Mouse (Mus musculus) spleen, postnatal 10 days (tissue): ENCODE data around the gene Adgrb3.
"Not testable (repeated sequence)": the region's sequence is repeated elsewhere in the genome, so short reads cannot be mapped to it uniquely, and the experiment has no call there.

ENCODE experiments used
- DNase-seq, 2 experiments: peaks; one replicate each; pipeline ENCODE4 v3.0.0; 2021 to 2022; ENCODE audit warnings: low spot score in 2 of 2

Gene Adgrb3

GRCm38 (mm10) chr1:25510321-25511055 lies 319.0 kb downstream of the Adgrb3 start:
- no peak for DNase-seq

DNA sequence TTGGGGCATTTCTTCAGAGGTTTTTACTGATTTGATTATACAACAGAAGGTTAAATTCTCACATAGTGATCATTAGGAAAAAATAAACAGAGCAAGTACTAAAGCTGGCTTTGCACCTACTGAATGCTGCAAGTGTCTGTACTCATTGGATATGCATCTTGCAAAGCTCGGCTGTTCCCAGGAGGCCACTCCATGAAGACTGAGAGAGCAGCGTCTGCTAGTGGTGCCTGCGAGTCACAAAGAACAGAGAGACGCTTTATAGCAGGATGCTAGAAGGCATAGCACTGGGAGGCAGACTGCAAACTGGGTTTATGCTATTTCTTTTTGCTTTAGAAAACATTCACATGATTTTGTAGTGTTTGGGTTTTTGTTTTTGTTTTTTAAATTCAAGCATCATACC lies 325.2 kb downstream of the Adgrb3 start:
- DNase-seq: no peak

- no peak for DNase-seq
Observed at GRCm38 (mm10) chr1:25503524-25503923, 326.0 kb downstream of the Adgrb3 start.

DNA sequence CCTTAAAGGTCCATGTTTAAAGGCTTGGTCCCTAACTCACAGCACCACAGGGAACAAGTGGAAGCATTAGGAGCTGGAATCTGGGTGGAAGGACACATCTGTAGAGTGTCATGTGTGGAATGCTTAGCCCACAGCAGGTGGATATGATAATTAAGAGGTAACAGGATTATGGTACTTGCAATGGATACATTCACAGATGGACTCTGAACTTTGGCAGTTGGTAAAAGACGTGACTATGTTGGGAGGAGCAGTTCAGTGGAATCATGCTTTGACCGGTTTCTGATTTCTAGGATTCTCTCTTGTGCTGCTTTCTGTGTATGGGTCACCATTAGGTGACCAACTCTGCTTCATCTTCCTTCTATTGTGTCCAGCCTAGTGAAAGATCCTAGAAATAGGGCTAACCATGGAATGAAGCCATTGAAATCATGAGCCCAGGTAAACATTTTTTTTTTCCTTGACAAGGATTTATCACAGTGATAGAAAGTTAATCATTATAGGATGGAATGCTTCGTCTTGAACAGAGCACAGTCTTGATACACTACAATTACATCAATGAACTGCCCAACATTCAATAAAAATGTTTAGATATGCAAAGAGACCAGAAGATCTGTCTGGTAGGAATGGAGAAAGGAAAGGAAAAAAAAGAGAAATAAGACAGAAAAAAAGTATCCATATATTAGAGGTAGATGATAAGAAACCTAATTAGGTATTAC lies 334.1 kb downstream of the Adgrb3 start:
- DNase-seq: no peak

DNA sequence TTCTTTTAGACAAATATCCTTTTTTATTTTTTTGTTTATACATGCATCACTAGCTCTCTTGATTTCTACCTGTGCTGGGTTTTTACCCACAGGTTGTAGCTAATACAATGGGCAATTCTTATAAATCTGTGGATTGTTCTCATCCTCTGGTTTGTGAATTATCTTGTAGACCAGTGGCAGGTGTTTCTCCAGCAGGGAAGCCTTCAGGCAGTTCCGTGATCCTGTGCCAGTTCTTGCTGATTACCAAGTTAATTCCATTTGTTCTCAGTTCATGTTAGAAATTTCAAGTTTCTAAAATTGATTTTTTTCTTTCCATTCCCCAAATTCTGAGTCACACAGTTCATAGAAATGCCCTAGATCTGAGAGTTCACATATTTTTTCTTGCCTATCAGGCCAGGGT lies 338.0 kb downstream of the Adgrb3 start:
- no peak for DNase-seq

- no peak for DNase-seq
Observed at GRCm38 (mm10) chr1:25490174-25490573, 339.3 kb downstream of the Adgrb3 start.

- DNase-seq: no peak
Observed at GRCm38 (mm10) chr1:25475699-25476098, 353.8 kb downstream of the Adgrb3 start.

DNA sequence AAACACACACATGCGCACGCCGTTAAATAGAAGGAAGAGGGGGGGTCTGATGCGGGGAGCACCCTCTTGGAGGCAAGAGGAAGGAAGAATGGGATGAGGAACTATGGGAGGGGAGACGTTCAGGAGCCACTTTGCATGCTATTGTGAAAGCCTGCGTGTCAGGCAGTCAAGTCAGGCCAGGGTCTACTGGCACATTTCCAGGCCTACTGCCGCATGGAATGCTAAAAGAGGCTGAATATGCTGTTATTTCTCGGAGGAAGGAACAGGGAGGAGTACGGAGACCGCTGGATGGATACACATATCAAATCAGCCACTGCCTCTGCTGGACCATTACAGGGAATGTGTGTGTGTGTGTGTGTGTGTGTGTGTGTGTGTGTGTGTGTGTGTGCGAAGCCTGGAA lies 355.0 kb downstream of the Adgrb3 start:
- no peak for DNase-seq

DNA sequence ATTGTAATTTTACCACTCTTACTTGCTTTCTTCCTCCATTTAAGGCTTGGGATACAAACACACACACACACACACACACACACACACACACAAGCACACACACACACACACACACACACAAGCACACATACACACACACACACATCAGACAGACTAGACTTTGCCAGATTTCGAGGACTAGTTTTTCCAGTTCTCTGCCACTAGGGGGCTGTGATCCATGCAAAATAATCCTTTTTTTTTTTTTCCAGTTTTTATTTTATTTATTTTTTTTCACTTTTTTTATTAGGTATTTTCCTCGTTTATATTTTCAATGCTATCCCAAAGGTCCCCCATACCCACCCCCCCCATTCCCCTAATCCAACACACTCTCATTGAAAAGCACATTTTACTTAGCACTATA lies 357.9 kb downstream of the Adgrb3 start:
- not testable (repeated sequence) for DNase-seq

DNA sequence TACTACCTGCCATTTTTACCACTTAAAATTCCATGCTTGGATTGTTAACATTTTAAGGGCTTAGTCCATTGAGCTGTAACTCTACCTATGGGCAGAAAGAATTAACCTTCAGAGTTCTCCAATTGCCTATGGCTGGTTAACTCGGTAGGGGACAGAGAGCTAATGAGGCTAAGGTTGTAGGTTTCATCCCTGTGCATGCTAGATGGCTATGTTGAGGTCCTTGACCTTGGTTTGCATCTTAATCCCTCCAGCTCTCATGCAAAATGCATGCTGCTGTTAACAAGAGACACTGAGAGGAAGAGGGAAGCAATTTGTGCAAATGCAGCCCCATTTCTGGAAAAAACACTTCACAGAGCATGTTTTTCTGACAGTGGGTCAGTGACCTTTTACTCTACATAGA lies 366.9 kb downstream of the Adgrb3 start:
- DNase-seq: no peak

GRCm38 (mm10) chr1:25435506-25435905 lies 394.0 kb downstream of the Adgrb3 start:
- DNase-seq: no peak

DNA sequence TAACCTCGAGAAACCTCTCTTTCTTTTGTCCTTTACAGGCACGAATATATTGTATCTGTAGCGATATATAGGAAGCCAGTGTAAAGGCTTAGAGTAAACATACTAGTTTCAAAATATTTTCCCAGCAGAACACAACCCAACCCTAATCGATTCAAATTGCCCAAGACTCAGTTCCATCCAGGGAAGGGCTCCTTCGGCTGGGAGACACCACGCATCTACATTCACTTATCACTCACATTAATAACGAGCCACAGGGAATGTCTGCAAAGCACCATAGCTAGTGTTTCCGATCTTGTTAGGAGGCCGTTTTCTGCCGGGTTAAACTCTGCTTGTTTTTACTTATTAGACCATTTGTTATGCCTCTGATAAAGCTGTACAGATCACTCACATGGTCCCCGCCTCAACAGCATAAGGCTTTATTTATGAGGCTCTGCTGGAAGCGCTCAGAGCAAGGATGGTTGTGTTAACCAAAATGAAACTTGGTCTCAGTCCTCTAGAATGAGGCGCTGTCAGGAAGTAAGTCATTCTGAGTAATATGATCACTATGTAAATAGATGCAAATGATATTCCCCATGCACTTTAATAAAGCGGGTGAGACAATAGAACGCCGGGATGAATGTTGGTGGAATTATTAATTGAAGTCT lies 399.2 kb downstream of the Adgrb3 start:
- no peak for DNase-seq

GRCm38 (mm10) chr1:25420701-25421100 lies 408.8 kb downstream of the Adgrb3 start:
- DNase-seq: no peak

GRCm38 (mm10) chr1:25419378-25419777 lies 410.1 kb downstream of the Adgrb3 start:
- no peak for DNase-seq

- no peak for DNase-seq
Observed at GRCm38 (mm10) chr1:25415084-25415483, 414.4 kb downstream of the Adgrb3 start.

DNA sequence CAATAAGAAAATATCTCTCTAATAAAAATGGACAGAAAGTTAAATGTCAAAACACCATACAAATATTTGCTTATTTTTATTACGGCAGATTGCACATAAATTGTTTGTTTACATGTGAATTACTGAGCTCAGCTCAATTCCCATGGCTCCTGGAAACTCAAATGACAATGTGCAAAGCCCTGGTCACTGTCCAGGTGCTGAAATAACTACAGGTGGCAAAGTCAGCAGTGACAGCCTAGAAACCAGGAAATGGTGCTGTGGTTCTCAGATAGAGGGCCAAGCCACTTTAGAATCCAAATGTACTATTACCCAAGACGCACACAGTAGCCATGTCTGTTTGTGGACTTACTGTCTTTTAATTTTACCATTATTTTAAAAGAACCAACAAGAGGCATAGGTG lies 465.3 kb downstream of the Adgrb3 start:
- no peak for DNase-seq

GRCm38 (mm10) chr1:25358554-25358953 lies 471.0 kb downstream of the Adgrb3 start:
- no peak for DNase-seq

- DNase-seq: no peak
Observed at GRCm38 (mm10) chr1:25355486-25355885, 474.0 kb downstream of the Adgrb3 start.

GRCm38 (mm10) chr1:25344876-25345275 lies 484.6 kb downstream of the Adgrb3 start:
- DNase-seq: no peak

- DNase-seq: no peak
Observed at GRCm38 (mm10) chr1:25325406-25325805, 504.1 kb downstream of the Adgrb3 start.

DNA sequence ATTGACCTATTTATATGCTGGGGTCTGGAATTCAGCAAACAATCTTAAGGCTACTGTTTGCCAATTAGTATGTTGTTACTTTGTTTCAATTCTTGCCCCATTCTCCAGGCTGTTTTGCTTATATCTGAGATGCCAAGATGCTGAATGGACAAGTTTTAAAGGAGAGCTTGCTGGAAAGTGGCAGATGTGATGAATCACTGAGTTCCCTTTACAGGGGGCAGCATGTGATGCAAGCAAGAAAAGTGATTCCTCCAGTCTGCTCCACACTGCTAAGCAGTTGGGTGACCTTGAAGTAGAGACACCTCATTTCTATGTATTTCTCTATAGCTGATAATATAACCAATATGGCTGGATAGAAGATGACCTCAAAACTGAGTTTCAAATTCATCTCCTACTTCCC lies 512.4 kb downstream of the Adgrb3 start:
- no peak for DNase-seq

- no peak for DNase-seq
Observed at GRCm38 (mm10) chr1:25312344-25312743, 517.2 kb downstream of the Adgrb3 start.

- no peak for DNase-seq
Observed at GRCm38 (mm10) chr1:25310066-25310465, 519.4 kb downstream of the Adgrb3 start.
